Mouse (Mus musculus) kidney, adult 2 months (tissue): ENCODE results near the gene Dppa3.

ENCODE experiments used
- CTCF ChIP-seq: fragments of 200-500 bp; conservative IDR thresholded peaks from 2 replicates; pipeline ENCODE4 v1.5.1; 2011; ENCODE audit warnings: low read depth, mild to moderate bottlenecking, control low read depth, low read length, moderate library complexity, mixed read lengths; ENCODE audit not compliant: insufficient read depth, insufficient read length
- POLR2A ChIP-seq: fragments of 200-500 bp; IDR thresholded peaks from one replicate; pipeline ENCODE4 v1.6.1; 2011; ENCODE audit warnings: low read depth, low read length, control low read depth

GRCm38 (mm10) chr6:122577030-122577429 is 49.2 kb upstream of the Dppa3 start:
- TF ChIP-seq CTCF = no peak
- TF ChIP-seq POLR2A = no peak
